Mouse (Mus musculus): ENCODE measurements around the gene Rai1. TPM values are rescaled to one million over a fixed set of nuclear protein-coding genes. Genes with fewer than 3 reads are reported as not detected.
A peak's percentile ranks its signal among the peaks of the same experiment; 100 is the strongest.

Gene Rai1
- total RNA-seq, 2 experiments from 2014 or later, result 85.4 to 86.3 TPM

GRCm38 (mm10) chr11:60232441-60233058 lies 127.7 kb downstream of the Rai1 start:
- TF ChIP-seq CTCF (IDR thresholded peaks at IDR 0.05), result no peak
- Histone ChIP-seq H3K27ac (peak overlapping the region; percentile 70; the same call in 1 of the 2 replicates), H3K4me3 (no peak overlapping the region)
- no peak for DNase-seq (ENCODE audit: extremely low spot score in 1 of 2, low spot score in 2 of 2)
- intact Hi-C loops (cut with DNase I), result no loop called here

GRCm38 (mm10) chr11:60233235-60233634 lies 128.4 kb downstream of the Rai1 start:
- Histone ChIP-seq H3K27ac (peak overlapping the region; percentile 70), H3K4me3 (no peak overlapping the region)
- TF ChIP-seq CTCF (IDR thresholded peaks at IDR 0.05), result no peak
- DNase-seq (ENCODE audit: extremely low spot score in 1 of 2, low spot score in 2 of 2), result peak in 1 of 2 experiments; percentile 42
- intact Hi-C loops (cut with DNase I), result no loop called here

GRCm38 (mm10) chr11:60235351-60235750 lies 130.5 kb downstream of the Rai1 start:
- intact Hi-C loops (cut with DNase I), result no loop called here
- no peak for DNase-seq (ENCODE audit: extremely low spot score in 1 of 2, low spot score in 2 of 2)

GRCm38 (mm10) chr11:60240509-60240908 lies 135.7 kb downstream of the Rai1 start:
- Histone ChIP-seq H3K27ac (no peak overlapping the region), H3K4me3 (no peak overlapping the region)
- DNase-seq (ENCODE audit: extremely low spot score in 1 of 2, low spot score in 2 of 2), result no peak
- intact Hi-C loops (cut with DNase I), result no loop called here
- TF ChIP-seq CTCF (IDR thresholded peaks at IDR 0.05), result no peak

More at GRCm38 (mm10) chr11:60235351-60235750, 130.5 kb downstream of the Rai1 start:
- Histone ChIP-seq H3K4me3 (no peak overlapping the region), H3K27ac (no peak overlapping the region)
- no peak for TF ChIP-seq CTCF (IDR thresholded peaks at IDR 0.05)

- Histone ChIP-seq H3K27ac (no peak overlapping the region), H3K4me3 (no peak overlapping the region)
- no peak for DNase-seq (ENCODE audit: extremely low spot score in 1 of 2, low spot score in 2 of 2)
- no peak for TF ChIP-seq CTCF (IDR thresholded peaks at IDR 0.05)
- intact Hi-C loops (cut with DNase I), result no loop called here
Observed at GRCm38 (mm10) chr11:60244503-60245143, 139.8 kb downstream of the Rai1 start.

GRCm38 (mm10) chr11:60246077-60246476 lies 141.3 kb downstream of the Rai1 start:
- peak overlapping the region; percentile 38 for H3K27ac ChIP-seq
- peak in 1 of 2 experiments; percentile 37 for DNase-seq (ENCODE audit: extremely low spot score in 1 of 2, low spot score in 2 of 2)
- intact Hi-C loops (cut with DNase I), result no loop called here
- TF ChIP-seq CTCF (IDR thresholded peaks at IDR 0.05), result no peak
- H3K4me3 ChIP-seq, result no peak overlapping the region

- TF ChIP-seq CTCF (IDR thresholded peaks at IDR 0.05), result no peak
- DNase-seq (ENCODE audit: extremely low spot score in 1 of 2, low spot score in 2 of 2), result no peak
- Histone ChIP-seq H3K4me3 (no peak overlapping the region), H3K27ac (peak overlapping the region; percentile 75)
- intact Hi-C loops (cut with DNase I), result loop anchor here (2.0 kb wide), 1 partner anchor 39 kb away; no protein-coding TSS in a partner anchor
Observed at GRCm38 (mm10) chr11:60247753-60248550, 143.1 kb downstream of the Rai1 start.

Small RNAs within 50 kb of the gene (microRNA-seq; reads per million reads assigned to microRNA genes)
- gene Mir6921 (0.72 to 0.97 reads per million in 2 experiments), gene Mir6922 (0 to 0.97 reads per million in 2 experiments)

Other genes with a start within 250 kb of the Rai1 start
- 10 to 100 TPM; 40.6 to 40.9 TPM for gene Med9, start 156.8 kb upstream of the Rai1 start, total RNA-seq (2021)
- 10 to 100 TPM; 12.0 to 20.5 TPM for gene Rasd1, start 140.1 kb upstream of the Rai1 start, total RNA-seq (2021)
- 1 to 10 TPM; 4.7 to 6.7 TPM for gene Pemt, start 58.5 kb upstream of the Rai1 start, total RNA-seq (2021)
- gene Srebf1, start 117.6 kb downstream of the Rai1 start, total RNA-seq (2021), result 10 to 100 TPM; 50.1 to 66.1 TPM
- gene Tom1l2, start 247.9 kb downstream of the Rai1 start, total RNA-seq (2021), result 100 to 1,000 TPM; 216 to 221 TPM
- 10 to 100 TPM; 11.7 to 12.5 TPM for gene Drc3, start 248.3 kb downstream of the Rai1 start, total RNA-seq (2021)

Data from left cerebral cortex, adult 2 months (tissue).